Mouse (Mus musculus) adrenal gland, adult 2 months (tissue): ENCODE measurements around the gene Tnks1bp1. TPM values are rescaled to one million over a fixed set of nuclear protein-coding genes. Genes with fewer than 3 reads are reported as not detected.

Experiments
- DNase-seq: peaks from one replicate; pipeline ENCODE4 v3.0.0; 2021
- polyA plus RNA-seq: library from polyadenylated mRNA; depleted of rRNA; stranded (reverse); fragments of >200 nt; gene quantifications from 2 replicates; pipeline ENCODE4 v1.2.3, GENCODE M21; 2012
- total RNA-seq, 2 experiments: library from RNA; stranded (reverse); gene quantifications; 2 replicates each; pipeline ENCODE4 v1.2.3; 2021

The Tnks1bp1 gene
- total and polyA plus RNA-seq, 3 experiments = 78.9 to 114 (median 87.8) TPM

DNA sequence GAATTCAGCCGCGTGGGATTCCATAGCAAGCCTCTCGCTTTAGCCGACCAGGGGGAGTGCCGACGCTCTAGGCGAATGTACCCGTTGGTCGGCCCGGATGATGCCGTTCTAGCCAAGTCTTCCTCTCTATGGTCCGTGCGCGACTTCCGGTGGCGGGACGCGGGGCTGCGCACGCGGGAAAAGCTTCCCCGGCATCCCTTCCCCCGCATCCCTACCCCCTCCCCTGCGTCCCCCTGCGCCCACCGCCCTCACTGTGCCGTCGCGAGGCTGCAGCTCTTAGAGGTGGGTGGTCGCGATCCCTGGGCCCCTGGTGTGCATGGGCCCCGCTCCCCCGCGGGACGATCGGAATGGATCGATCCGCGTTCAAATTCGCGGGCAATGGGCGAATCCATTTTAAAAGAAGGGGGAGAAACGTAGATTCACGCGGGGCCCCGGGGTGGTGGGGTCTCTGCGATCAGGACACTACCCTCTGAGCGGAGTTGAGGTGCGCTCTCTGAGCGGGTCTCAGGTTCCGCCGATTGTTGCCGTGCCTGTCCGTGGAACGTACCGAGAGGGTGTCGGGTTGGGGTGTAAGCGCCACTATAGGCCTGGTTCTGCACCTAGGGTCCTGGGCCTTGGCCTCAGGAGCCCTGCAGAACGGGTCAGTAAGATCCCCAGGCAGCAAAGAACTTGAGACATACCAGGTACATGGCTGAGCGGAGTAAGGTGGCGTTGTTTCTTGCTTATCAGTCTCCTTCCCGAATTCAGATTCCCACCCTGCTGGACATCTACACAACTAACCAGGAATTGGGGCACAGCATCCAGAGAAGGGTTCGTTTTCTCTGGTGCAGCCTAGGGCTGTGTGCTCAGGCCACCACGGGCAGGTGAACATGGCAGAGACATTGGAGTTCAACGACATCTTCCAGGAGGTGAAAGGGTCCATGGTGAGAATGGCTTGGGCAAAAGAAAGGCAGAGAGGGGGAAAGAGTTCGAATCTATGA is 10.5 kb upstream of the Tnks1bp1 start, which contains the start of the genes Ssrp1 and P2rx3:
Gene Ssrp1, plus strand, starts transcription at position 188 of the 980 bp plus-strand sequence.
Gene P2rx3, minus strand, starts transcription at position 416 of the 980 bp plus-strand sequence.
- peak; percentile 93 for DNase-seq

GRCm38 (mm10) chr2:85038336-85038735 is 9.5 kb upstream of the Tnks1bp1 start:
- DNase-seq = no peak

DNA sequence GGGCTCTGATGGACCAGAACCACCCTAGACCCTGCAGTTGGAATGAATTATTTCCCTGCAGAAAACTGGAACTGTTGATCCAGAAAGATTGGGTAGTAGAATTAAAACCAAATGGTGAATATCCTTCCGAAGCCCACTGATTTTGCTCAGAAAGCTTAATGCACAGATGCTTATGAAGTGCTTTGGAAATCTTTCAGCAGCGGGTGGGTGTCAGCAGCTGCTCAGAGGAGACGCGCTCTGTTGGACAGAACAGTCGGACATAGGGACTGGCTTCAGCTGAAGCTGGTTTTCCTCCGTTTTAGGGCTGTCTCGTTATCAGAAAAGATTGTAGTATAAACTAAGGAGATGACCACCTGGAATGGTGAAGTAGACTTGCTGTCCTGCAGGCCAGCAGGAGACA is 4.2 kb upstream of the Tnks1bp1 start:
- DNase-seq = no peak

DNA sequence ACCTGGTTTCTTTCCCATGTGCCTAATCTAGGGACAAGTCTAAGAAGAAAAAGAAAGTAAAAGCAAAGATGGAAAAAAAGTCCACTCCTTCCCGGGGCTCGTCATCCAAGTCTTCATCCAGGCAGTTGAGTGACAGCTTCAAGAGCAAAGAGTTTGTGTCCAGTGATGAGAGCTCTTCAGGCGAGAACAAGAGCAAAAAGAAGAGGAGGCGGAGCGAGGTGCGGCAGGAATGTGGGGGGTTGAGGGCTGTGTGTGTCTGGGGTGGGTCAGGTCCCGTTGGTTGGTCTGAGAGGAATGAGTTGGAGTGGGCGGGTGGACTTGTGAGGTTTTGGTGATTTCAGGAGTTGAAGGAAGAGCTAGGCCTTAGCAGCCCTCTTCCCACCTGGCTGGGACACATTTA is 1.6 kb upstream of the Tnks1bp1 start:
- DNase-seq = no peak

DNA sequence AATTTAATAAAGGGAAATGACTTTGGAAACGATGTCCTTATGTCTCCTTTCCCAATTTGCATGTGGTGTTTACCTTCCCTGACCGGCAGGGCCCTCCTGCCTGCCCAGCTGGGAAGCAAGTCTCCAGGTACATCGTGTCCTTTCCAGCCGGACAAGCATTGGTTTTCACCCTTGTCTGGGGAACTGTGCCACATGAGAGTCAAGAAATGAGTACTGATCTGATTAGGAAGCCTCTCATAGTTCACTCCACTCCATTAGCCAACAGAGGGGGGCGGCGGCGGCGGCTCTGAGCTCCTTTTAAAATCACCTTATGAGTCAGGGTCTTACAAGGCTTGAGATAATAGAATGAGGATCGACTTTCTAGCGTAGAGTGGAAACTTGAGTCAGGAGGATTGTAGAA is 741 bp upstream of the Tnks1bp1 start:
- DNase-seq = no peak

GRCm38 (mm10) chr2:85048168-85048751 is 438 bp downstream of the Tnks1bp1 start:
- DNase-seq = peak; percentile 78

DNA sequence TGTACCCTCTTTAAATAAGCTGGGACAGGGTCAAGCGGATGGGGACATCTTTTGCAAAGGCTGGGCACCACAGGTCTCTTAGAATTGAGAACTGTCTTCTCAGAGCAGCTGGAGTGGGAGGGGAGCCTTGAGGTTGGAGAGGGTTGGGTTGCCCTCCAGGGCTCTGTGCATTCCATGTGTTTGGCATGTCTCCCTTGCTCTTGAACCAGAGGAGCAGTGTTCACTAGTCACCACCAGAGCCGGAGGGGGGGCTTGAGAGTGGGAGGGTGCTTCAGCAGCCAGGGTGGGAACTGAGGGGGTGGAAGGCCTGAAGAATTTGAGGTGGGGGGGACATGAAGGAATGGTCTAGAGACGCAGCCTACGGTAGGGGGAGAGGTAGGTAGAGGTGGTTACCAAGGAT is 1.5 kb downstream of the Tnks1bp1 start:
- peak; percentile 36 for DNase-seq

GRCm38 (mm10) chr2:85050001-85050634 is 2.3 kb downstream of the Tnks1bp1 start:
- DNase-seq = peak; percentile 89

GRCm38 (mm10) chr2:85050746-85051145 is 2.9 kb downstream of the Tnks1bp1 start:
- DNase-seq = peak; percentile 55

DNA sequence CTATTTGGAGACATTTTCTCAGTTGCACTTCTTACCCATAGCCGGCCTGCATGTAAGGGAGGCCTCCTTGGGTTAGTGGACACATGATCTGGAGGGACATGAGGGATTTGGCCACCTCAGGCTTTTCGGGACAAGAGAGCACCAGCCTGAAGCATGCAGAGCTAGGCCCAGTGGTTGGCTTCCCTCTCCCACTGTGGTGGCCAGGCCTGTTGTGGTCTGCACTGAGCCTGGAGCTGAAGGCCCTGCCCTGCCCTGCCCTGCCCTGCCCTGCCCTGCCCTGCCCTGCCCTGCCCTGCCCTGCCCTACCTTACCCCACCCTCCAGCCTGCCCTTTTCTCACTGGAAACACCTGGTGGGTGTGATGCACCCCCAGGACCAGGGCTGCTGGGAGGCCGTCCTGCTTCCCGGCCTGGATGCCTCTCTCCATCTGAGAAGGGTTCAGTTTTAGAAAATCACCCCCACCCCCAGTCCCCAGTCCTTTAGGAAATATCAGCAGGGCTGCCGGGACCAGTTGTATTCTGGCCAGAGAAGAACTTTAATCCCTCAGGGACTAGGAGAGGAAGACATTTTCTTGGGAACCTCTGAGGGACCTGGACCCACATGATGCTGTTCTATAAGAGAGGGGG is 5.5 kb downstream of the Tnks1bp1 start:
- DNase-seq = no peak

- no peak for DNase-seq
These were observed 8.9 kb downstream of the Tnks1bp1 start for GRCm38 (mm10) chr2:85056711-85057110.

- no peak for DNase-seq
These were observed 11.9 kb downstream of the Tnks1bp1 start for GRCm38 (mm10) chr2:85059677-85060076.

- peak; percentile 92 for DNase-seq
These were observed 12.8 kb downstream of the Tnks1bp1 start for GRCm38 (mm10) chr2:85060591-85061060.

- peak; percentile 75 for DNase-seq
These were observed 13.3 kb downstream of the Tnks1bp1 start for GRCm38 (mm10) chr2:85061107-85061541.

DNA sequence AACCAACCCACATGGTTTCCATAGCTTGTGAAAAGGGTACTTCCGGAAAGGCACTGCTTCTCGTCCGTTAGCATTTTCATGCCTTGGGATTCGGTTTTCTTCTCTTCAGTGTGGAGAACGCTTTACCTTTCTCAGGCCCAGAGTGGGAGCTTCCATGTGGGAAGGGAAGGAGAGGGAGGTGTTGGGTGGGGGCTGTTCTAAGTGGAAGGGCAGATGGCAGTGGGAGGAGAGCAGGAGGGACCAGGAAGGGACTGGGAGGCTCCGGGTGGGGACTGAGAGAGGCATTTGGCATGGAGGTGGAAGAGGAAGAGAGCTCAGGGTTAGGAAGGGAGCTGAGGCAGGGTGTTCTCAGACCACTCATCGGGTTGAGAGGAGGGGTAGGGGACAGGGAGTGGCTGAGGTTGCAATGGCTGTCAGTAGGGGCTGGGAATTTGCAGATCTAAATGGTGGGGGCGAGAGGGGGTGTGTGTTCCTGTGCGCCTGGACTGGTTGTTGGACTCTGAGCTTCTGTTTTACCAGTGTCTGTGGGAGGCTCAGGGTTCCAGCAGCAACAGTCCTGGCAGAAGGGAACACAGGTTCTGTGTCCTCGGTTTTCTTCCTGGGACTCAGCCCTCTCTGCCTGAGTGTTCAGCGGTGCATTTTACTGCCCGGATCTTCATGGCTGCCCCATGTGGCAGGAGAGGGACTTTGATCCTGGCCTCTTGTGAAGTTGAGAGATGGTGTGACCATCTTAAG is 17.5 kb downstream of the Tnks1bp1 start:
- DNase-seq = no peak

GRCm38 (mm10) chr2:85066937-85067336 is 19.1 kb downstream of the Tnks1bp1 start:
- no peak for DNase-seq

DNA sequence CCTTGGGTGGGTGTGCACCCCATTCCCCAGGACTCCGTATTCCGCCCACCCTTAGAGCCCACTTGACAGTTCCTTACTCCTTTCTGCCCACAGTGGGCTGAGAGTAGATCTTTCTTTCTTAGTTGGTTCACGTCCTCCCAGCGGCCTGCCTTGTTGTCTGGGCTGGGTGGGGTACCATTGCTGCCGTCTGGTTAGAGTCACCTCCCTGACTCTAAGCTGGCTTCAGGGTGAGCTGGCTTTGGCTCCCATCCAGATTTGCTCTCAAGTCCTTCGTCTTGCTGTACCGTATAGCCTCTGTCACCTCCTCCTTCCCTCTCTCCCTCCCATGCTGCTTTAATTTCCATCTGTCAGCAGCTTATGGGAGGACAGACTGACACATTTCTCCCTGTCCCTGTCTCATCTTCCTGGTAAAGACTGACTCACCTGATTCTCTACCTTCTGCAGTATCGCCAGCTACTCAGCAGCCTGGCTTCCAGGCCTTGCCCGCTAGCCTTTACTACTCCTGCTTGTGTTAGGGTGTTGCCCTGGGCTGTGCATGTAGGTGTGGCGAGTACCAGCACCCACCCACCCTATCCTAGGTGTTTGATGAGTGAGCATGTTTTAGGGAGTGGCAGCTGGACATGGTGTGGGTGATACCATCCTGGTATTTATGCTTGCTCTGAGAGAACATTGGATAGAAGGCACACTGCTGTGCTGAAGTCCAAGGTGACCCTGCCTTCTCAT is 20.2 kb downstream of the Tnks1bp1 start:
- DNase-seq = no peak

GRCm38 (mm10) chr2:85068626-85069025 is 20.8 kb downstream of the Tnks1bp1 start:
- DNase-seq = no peak

DNA sequence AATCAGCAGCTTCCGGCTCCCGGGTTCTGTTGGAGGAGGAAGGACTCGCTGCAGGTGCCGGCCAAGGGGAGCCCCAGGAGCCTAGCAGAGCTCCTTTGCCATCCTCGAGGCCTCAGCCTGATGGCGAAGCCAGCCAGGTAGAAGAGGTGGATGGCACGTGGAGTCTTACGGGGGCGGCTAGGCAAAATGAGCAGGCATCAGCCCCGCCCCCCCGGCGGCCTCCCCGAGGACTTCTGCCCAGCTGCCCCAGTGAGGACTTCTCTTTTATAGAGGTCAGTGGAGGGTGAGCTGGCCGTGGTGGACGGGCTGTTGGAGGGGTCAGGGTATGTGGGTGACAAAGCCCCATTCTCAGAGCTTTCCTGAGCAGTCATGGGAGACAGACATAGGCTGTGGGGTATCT is 22.3 kb downstream of the Tnks1bp1 start:
- DNase-seq = no peak

- DNase-seq = peak; percentile 31
These were observed 24.1 kb downstream of the Tnks1bp1 start for GRCm38 (mm10) chr2:85071921-85072320.

- no peak for DNase-seq
These were observed 25.9 kb downstream of the Tnks1bp1 start for GRCm38 (mm10) chr2:85073751-85074150.
